Mouse (Mus musculus) adrenal gland, postnatal 36 days (tissue): Measurements from ENCODE around the gene Hist1h4i. TPM values are rescaled to one million over a fixed set of nuclear protein-coding genes. Genes with fewer than 3 reads are reported as not detected.
A peak's percentile ranks its signal among the peaks of the same experiment; 100 is the strongest.

Experiments used
- DNase-seq, 2 experiments: peaks; one replicate each; pipeline ENCODE4 v3.0.0; 2021; ENCODE audit warnings: mixed read lengths in 1 of 2
- total RNA-seq, 2 experiments: library from RNA; stranded (reverse); gene quantifications; 2 replicates each; pipeline ENCODE4 v1.2.3; 2021

The Hist1h4i gene
- total RNA-seq, 2 experiments from 2014 or later, result 75.2 to 76.6 TPM

- DNase-seq, result no peak
These were observed 31.5 kb downstream of the Hist1h4i start, which contains the start of gene Prss16 for GRCm38 (mm10) chr13:22009642-22010041. Gene Prss16 (minus strand): TSS chr13:22009742.

GRCm38 (mm10) chr13:22008707-22009106 lies 32.5 kb downstream of the Hist1h4i start:
- DNase-seq, result no peak

- DNase-seq, result no peak
These were observed 33.3 kb downstream of the Hist1h4i start for GRCm38 (mm10) chr13:22007872-22008271.

GRCm38 (mm10) chr13:22007121-22007510 lies 34.0 kb downstream of the Hist1h4i start:
- DNase-seq, result no peak

GRCm38 (mm10) chr13:22006334-22007120 lies 34.6 kb downstream of the Hist1h4i start:
- peak; percentile 62 to 63 for DNase-seq

- peak; percentile 49 to 61 for DNase-seq
These were observed 35.4 kb downstream of the Hist1h4i start for GRCm38 (mm10) chr13:22005605-22006333.

GRCm38 (mm10) chr13:22001823-22002222 lies 39.3 kb downstream of the Hist1h4i start:
- no peak for DNase-seq

GRCm38 (mm10) chr13:22001346-22001745 lies 39.8 kb downstream of the Hist1h4i start:
- no peak for DNase-seq

- DNase-seq, result no peak
These were observed 42.0 kb downstream of the Hist1h4i start for GRCm38 (mm10) chr13:21999147-21999546.

- DNase-seq, result no peak
These were observed 42.8 kb downstream of the Hist1h4i start for GRCm38 (mm10) chr13:21998412-21998811.

GRCm38 (mm10) chr13:21997821-21998220 lies 43.3 kb downstream of the Hist1h4i start:
- no peak for DNase-seq

- DNase-seq, result no peak
These were observed 43.9 kb downstream of the Hist1h4i start for GRCm38 (mm10) chr13:21997201-21997820.

GRCm38 (mm10) chr13:21996840-21997185 lies 44.3 kb downstream of the Hist1h4i start:
- no peak for DNase-seq

GRCm38 (mm10) chr13:21996101-21996839 lies 44.9 kb downstream of the Hist1h4i start:
- DNase-seq, result no peak

- no peak for DNase-seq
These were observed 45.7 kb downstream of the Hist1h4i start for GRCm38 (mm10) chr13:21995331-21995914.

- no peak for DNase-seq
These were observed 46.3 kb downstream of the Hist1h4i start for GRCm38 (mm10) chr13:21994896-21995295.

GRCm38 (mm10) chr13:21993957-21994738 lies 47.0 kb downstream of the Hist1h4i start:
- DNase-seq, result peak in 1 of 2 experiments; percentile 24

GRCm38 (mm10) chr13:21992550-21992949 lies 48.6 kb downstream of the Hist1h4i start:
- DNase-seq, result no peak
